Mouse (Mus musculus): ENCODE data around the gene Foxn4. TPM values are rescaled to one million over a fixed set of nuclear protein-coding genes. Genes with fewer than 3 reads are reported as not detected.

The Foxn4 gene
- polyA plus RNA-seq, 1 experiment: not detected

DNA sequence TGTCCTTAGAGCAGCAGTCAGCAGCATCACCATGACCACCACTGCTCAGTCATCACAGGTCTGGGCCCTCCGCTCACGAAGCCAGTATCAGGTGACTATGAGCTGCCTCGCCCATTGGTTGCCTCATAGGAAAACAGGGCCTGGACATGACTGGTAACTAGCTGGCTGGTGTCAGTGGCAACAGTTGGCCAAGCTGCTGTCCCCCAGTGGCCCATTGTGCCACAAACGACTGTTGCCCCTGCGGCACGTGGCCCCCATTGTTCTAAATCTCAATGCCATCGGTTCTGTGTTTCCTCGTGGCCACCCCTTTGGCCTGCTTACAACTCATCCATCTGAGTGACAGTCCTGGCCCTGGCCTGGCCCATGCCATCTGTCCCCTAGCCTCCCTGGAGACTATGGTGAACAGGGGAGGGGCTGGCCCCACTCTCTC, 9.6 kb downstream of the Foxn4 start:
- TF ChIP-seq TAL1 (IDR thresholded peaks at IDR 0.05; ENCODE audit: low read length) (no peak), GATA1 (IDR thresholded peaks at IDR 0.05; ENCODE audit: low read length) (no peak)
- Histone ChIP-seq H3K27me3 (ENCODE audit: control insufficient read depth) (peaks cover 3% of the 10 kb centered on the region), H3K36me3 (ENCODE audit: control insufficient read depth) (no peaks in the 10 kb centered on the region), H3K4me3 (replicated peaks) (no peak overlapping the region), H3K9me3 (ENCODE audit: control insufficient read depth, low read length) (no peaks in the 10 kb centered on the region), H3K4me1 (ENCODE audit: control insufficient read depth) (no peaks in the 10 kb centered on the region)

DNA sequence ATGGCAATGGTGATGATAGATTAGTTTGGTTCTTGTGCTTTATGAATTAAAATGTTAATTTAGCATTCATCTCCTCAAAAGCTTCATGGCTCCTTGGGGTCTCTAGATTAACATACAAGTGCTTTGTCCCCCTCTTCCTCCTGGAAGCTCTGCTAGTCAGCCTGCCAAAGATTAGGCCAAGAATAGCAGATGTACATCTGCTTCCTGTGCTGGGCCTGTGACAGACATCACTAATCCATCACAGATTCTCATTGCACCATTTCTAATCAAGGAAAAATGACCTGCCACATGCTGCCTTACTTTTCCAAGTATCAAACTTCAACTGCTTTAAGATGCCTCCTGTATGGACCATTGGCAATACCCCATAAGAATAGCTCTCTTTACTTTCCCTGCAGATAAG, 12.1 kb downstream of the Foxn4 start:
- TF ChIP-seq GATA1 (IDR thresholded peaks at IDR 0.05; ENCODE audit: low read length) (no peak), TAL1 (IDR thresholded peaks at IDR 0.05; ENCODE audit: low read length) (no peak)
- no peak overlapping the region for H3K4me3 ChIP-seq (replicated peaks)
- no peaks in the 10 kb centered on the region for H3K27me3 ChIP-seq (ENCODE audit: control insufficient read depth)
- H3K9me3 ChIP-seq (ENCODE audit: control insufficient read depth, low read length): peaks cover 5% of the 10 kb centered on the region; the same call in 1 of the 2 replicates
- H3K36me3 ChIP-seq (ENCODE audit: control insufficient read depth): no peaks in the 10 kb centered on the region
- H3K4me1 ChIP-seq (ENCODE audit: control insufficient read depth): no peaks in the 10 kb centered on the region

GRCm38 (mm10) chr5:114259495-114259894, 14.1 kb downstream of the Foxn4 start:
- no peaks in the 10 kb centered on the region for H3K36me3 ChIP-seq (ENCODE audit: control insufficient read depth)
- H3K9me3 ChIP-seq (ENCODE audit: control insufficient read depth, low read length): peaks cover 5% of the 10 kb centered on the region; the same call in 1 of the 2 replicates
- no peaks in the 10 kb centered on the region for H3K4me1 ChIP-seq (ENCODE audit: control insufficient read depth)
- no peak for TF ChIP-seq TAL1 (IDR thresholded peaks at IDR 0.05; ENCODE audit: low read length)
- TF ChIP-seq GATA1 (IDR thresholded peaks at IDR 0.05; ENCODE audit: low read length): no peak
- H3K4me3 ChIP-seq (replicated peaks): no peak overlapping the region
- no peaks in the 10 kb centered on the region for H3K27me3 ChIP-seq (ENCODE audit: control insufficient read depth)

DNA sequence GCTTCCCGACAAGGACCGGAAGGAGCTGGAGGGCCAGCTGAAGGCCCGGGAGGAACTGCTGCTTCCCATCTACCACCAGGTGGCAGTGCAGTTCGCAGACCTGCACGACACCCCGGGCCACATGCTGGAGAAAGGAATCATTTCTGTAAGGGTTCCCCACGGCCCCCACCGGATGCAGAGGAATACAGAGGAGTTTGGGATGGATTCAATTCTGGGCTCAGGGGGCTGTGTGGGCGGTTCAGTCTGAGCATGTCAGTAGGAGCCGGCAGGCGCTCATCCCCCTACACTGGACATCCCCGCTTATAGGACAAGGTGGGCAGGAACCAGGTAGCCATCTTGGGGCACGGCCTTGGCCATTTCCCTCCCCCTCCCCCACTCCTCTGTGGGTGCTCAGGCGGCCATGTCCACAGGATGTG, 25.4 kb downstream of the Foxn4 start:
- Histone ChIP-seq H3K27me3 (ENCODE audit: control insufficient read depth) (no peaks in the 10 kb centered on the region), H3K36me3 (ENCODE audit: control insufficient read depth) (no peaks in the 10 kb centered on the region), H3K4me1 (ENCODE audit: control insufficient read depth) (no peaks in the 10 kb centered on the region), H3K9me3 (ENCODE audit: control insufficient read depth, low read length) (no peaks in the 10 kb centered on the region), H3K4me3 (replicated peaks) (no peak overlapping the region)
- TF ChIP-seq TAL1 (IDR thresholded peaks at IDR 0.05; ENCODE audit: low read length) (no peak), GATA1 (IDR thresholded peaks at IDR 0.05; ENCODE audit: low read length) (no peak)

DNA sequence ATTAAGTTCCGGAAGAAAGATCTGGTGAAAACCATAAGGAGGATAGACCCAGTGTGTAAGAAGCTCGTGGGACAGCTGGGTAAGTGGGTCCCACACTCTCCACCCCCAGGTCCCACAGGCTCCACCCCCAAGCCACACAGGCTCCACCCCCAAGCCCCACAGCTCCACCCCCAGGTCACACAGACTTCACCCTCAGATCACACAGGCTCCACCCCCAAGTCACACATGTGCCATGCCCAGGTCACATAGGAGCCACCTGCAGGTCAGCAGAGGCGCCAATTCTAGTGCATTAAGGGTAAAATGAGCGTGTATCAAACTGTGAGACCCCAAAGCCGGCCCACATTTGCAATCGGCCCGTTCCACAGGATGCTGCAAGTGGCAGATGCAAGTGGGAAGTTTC, 27.1 kb downstream of the Foxn4 start:
- TF ChIP-seq TAL1 (IDR thresholded peaks at IDR 0.05; ENCODE audit: low read length): no peak
- TF ChIP-seq GATA1 (IDR thresholded peaks at IDR 0.05; ENCODE audit: low read length): no peak
- Histone ChIP-seq H3K4me1 (ENCODE audit: control insufficient read depth) (no peaks in the 10 kb centered on the region), H3K4me3 (replicated peaks) (no peak overlapping the region), H3K36me3 (ENCODE audit: control insufficient read depth) (no peaks in the 10 kb centered on the region), H3K27me3 (ENCODE audit: control insufficient read depth) (no peaks in the 10 kb centered on the region), H3K9me3 (ENCODE audit: control insufficient read depth, low read length) (no peaks in the 10 kb centered on the region)

GRCm38 (mm10) chr5:114239737-114240136, 33.9 kb downstream of the Foxn4 start:
- TF ChIP-seq TAL1 (IDR thresholded peaks at IDR 0.05; ENCODE audit: low read length) (no peak), GATA1 (IDR thresholded peaks at IDR 0.05; ENCODE audit: low read length) (no peak)
- Histone ChIP-seq H3K9me3 (ENCODE audit: control insufficient read depth, low read length) (no peaks in the 10 kb centered on the region), H3K4me1 (ENCODE audit: control insufficient read depth) (no peaks in the 10 kb centered on the region), H3K4me3 (replicated peaks) (no peak overlapping the region), H3K27me3 (ENCODE audit: control insufficient read depth) (no peaks in the 10 kb centered on the region), H3K36me3 (ENCODE audit: control insufficient read depth) (no peaks in the 10 kb centered on the region)

DNA sequence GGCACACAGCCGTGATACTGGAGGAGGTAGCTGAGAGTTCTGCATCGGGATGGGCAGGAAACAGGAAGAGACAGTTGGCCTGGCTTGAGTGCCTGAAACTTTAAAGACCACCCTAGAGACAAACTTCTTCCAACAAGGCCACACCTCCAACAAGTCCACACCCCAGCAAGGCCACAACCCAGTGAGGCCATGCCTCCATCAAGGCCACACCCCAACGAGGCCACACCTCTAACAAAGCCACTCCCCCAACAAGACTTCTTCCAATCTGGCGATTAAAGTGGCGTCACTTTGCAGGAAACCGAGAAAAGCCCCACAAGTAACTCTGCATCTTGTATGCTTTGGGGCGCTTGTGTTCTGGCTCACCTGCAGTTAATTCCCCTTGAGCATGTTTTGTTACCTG, 34.7 kb downstream of the Foxn4 start:
- Histone ChIP-seq H3K36me3 (ENCODE audit: control insufficient read depth) (no peaks in the 10 kb centered on the region), H3K4me1 (ENCODE audit: control insufficient read depth) (no peaks in the 10 kb centered on the region), H3K4me3 (replicated peaks) (no peak overlapping the region), H3K9me3 (ENCODE audit: control insufficient read depth, low read length) (no peaks in the 10 kb centered on the region), H3K27me3 (ENCODE audit: control insufficient read depth) (no peaks in the 10 kb centered on the region)
- TF ChIP-seq TAL1 (IDR thresholded peaks at IDR 0.05; ENCODE audit: low read length) (no peak), GATA1 (IDR thresholded peaks at IDR 0.05; ENCODE audit: low read length) (no peak)

DNA sequence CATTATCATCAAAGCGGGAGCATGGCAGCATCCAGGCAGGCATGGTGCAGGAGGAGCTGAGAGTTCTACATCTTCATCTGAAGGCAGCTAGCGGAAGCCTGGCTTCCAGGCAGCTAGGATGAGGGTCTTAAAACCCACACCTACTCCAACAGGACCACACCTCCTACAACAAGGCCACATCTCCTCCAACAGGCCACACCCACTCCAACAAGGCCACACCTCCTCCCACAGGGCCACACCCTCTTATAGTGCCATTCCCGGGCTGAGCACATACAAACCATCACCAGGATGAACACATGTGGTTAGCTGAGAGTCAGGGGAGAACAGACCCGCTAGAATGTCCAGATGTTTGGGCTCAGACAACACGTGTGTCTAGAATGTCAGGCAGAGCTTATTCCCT, 44.7 kb downstream of the Foxn4 start:
- Histone ChIP-seq H3K4me3 (replicated peaks) (no peak overlapping the region), H3K4me1 (ENCODE audit: control insufficient read depth) (no peaks in the 10 kb centered on the region), H3K9me3 (ENCODE audit: control insufficient read depth, low read length) (peaks cover 32% of the 10 kb centered on the region), H3K27me3 (ENCODE audit: control insufficient read depth) (no peaks in the 10 kb centered on the region), H3K36me3 (ENCODE audit: control insufficient read depth) (no peaks in the 10 kb centered on the region)
- TF ChIP-seq GATA1 (IDR thresholded peaks at IDR 0.05; ENCODE audit: low read length) (no peak), TAL1 (IDR thresholded peaks at IDR 0.05; ENCODE audit: low read length) (no peak)

DNA sequence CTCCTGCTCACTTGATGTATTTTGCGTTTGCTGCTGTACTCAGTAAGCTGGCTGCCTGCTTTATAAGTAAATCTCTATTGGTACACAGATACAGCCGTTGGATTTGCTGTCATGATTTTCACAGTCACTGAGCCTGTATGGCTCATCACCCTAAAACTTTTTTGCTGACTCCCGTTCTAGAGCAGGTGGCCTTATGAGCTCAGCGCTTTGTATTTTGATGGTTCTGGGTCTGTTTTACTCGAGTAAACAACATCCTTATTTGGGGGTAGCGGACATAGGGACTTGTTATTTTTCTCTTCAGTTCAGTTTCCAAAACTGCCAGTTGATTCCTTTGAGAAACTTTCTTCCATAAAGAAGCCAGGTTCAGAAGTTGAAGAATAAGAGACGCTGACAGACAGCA, 47.6 kb downstream of the Foxn4 start:
- Histone ChIP-seq H3K4me1 (ENCODE audit: control insufficient read depth) (no peaks in the 10 kb centered on the region), H3K9me3 (ENCODE audit: control insufficient read depth, low read length) (peaks cover 36% of the 10 kb centered on the region), H3K4me3 (replicated peaks) (no peak overlapping the region), H3K36me3 (ENCODE audit: control insufficient read depth) (no peaks in the 10 kb centered on the region), H3K27me3 (ENCODE audit: control insufficient read depth) (no peaks in the 10 kb centered on the region)
- TF ChIP-seq TAL1 (IDR thresholded peaks at IDR 0.05; ENCODE audit: low read length) (no peak), GATA1 (IDR thresholded peaks at IDR 0.05; ENCODE audit: low read length) (no peak)

DNA sequence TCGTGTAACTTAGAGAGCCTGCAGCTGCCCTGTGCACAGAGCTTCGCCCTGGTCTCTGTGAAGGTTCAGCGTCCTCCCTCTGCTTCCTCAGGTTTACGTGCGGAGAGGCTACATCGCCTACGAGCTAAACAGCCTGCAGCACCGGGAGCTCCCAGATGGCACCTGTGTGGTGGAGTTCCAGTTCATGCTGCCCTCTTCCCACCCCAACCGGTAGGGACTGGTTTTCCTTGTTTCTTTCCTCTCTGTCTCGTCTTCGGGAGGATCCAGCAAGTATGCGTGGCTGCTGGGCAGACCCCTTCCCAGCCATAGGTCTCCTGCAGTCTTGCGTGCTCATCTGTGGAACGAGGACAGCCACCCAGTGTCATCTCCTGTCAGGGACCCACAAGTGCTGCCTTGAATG, 54.8 kb downstream of the Foxn4 start:
- no peaks in the 10 kb centered on the region for H3K27me3 ChIP-seq (ENCODE audit: control insufficient read depth)
- H3K9me3 ChIP-seq (ENCODE audit: control insufficient read depth, low read length): peaks cover 2% of the 10 kb centered on the region
- TF ChIP-seq GATA1 (IDR thresholded peaks at IDR 0.05; ENCODE audit: low read length) (no peak), TAL1 (IDR thresholded peaks at IDR 0.05; ENCODE audit: low read length) (no peak)
- no peak overlapping the region for H3K4me3 ChIP-seq (replicated peaks)
- peaks cover 4% of the 10 kb centered on the region for H3K4me1 ChIP-seq (ENCODE audit: control insufficient read depth)
- no peaks in the 10 kb centered on the region for H3K36me3 ChIP-seq (ENCODE audit: control insufficient read depth)

All from erythroblast, embryonic 14.5 days (primary cell).